Mouse (Mus musculus) induced T-regulatory cell, adult 2 months (primary cell): ENCODE measurements around the gene Adarb2.

Source experiments
- DNase-seq: peaks from one replicate; pipeline ENCODE4 v3.0.0-alpha.2; 2012; ENCODE audit warnings: low read depth

Adarb2 gene

GRCm38 (mm10) chr13:8785185-8785584 lies 582.5 kb downstream of the Adarb2 start:
- peak; percentile 57 for DNase-seq

- no peak for DNase-seq
Measured at GRCm38 (mm10) chr13:8793217-8793616, 590.6 kb downstream of the Adarb2 start.

GRCm38 (mm10) chr13:8800576-8800975 lies 597.9 kb downstream of the Adarb2 start:
- no peak for DNase-seq

- no peak for DNase-seq
Measured at GRCm38 (mm10) chr13:8805931-8806330, 603.3 kb downstream of the Adarb2 start.
